Mouse (Mus musculus) embryonic stem cell, embryonic (primary cell): ENCODE results near the gene Tmem8.

Experiments
- CTCF ChIA-PET, 4 experiments: fragments of 300-600 bp in 2 of 4; fragments of 350-600 bp in 2 of 4; sonication (Branson Sonifier 250); formaldehyde crosslinking; loops; one replicate each; lab custom pipeline; 2022; ENCODE audit warnings: inconsistent platforms in 2 of 4; lab: Charles Lee
- POLR2A ChIA-PET, 4 experiments: fragments of 300-600 bp in 2 of 4; fragments of 350-600 bp in 2 of 4; sonication (Branson Sonifier 250); formaldehyde crosslinking; loops; one replicate each; lab custom pipeline; 2022; ENCODE audit warnings: antibody characterized with exemption in 4 of 4, inconsistent platforms in 1 of 4; lab: Charles Lee

Tmem8 gene

DNA sequence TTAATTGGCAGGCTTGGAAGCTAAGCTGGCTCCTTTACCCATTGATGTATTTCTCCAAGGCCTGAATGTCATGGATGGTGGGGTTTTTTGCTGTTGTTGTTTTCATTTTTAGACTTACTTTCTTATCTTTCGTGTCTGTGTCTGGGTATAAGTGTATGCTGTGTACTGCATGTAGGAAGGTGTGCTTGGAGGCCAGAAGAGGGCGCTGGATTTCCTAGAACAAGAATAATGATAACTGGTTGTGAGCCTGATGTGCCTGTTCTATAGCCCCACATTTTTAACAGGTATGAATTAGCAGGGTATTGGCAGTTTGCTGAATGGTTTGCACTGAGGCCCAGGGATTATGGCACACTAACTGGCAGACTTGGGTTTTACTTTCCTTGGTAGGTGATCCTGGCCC, 36.0 kb downstream of the Tmem8 start:
- POLR2A ChIA-PET: no interaction called here
- CTCF ChIA-PET: no interaction called here

GRCm38 (mm10) chr17:26151886-26152630, 39.0 kb downstream of the Tmem8 start:
- ChIA-PET CTCF (no interaction called here), POLR2A (interaction anchor here in 2 of 4 experiments (0.7 to 2.3 kb wide), 4 partner anchors 14 to 100 kb away, joined by 3 to 6 read pairs (median 6); partner anchors contain the start of genes Axin1 (in 1 of the 2), Luc7l (in 1 of the 2) and Nme4 (in 1 of the 2))

DNA sequence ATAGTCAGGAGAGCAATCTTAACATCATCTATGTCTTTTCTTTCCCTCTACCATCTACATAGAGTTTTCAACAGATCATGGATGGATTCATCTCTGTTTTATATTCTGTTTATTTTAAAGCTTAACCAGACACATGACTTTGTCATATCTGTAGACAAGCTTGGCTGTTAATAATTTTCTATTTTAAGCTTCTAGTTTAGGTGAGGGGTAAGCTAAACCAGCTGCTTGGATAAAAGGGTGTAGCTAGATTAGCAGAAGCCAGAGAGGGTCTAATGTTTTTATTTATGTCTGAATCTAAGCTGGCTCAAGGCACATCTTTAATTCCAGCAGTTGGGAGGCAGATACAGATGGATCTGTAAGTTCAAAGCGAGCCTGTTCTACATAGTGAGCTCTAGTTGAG, 49.6 kb downstream of the Tmem8 start:
- ChIA-PET POLR2A (interaction anchor here in 2 of 4 experiments (0.6 to 1.5 kb wide), 4 partner anchors 9 to 271 kb away, joined by 3 to 7 read pairs (median 3); no protein-coding TSS in a partner anchor), CTCF (interaction anchor here in 2 of 4 experiments (0.6 kb wide), 2 partner anchors 38 to 73 kb away, joined by 3 to 4 read pairs; partner anchors contain the start of gene Decr2 (in 1 of the 2))

DNA sequence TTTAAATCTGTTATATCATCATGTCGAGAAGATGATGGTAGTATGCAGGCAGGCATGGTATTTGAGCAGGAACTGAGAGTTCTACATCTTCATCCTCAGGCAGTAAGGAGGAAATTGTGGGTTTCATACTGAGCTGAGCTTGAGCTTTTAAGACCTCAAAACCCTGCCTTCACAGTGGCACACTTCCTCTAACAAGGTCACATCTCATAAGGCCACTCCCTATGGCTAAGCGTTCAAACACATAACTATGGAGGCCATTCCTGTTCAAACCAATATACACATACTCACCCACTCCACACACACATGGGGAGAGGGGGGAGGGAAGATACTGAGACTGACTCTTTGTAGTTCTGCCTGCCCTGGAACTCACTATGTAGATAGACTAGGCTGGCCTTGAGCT, 54.9 kb downstream of the Tmem8 start:
- ChIA-PET CTCF (interaction anchor here in 1 of 4 experiments (0.6 kb wide), 1 partner anchor 787 kb away, joined by 4 read pairs; no protein-coding TSS in a partner anchor), POLR2A (interaction anchor here in 3 of 4 experiments (0.6 to 1.7 kb wide), 7 partner anchors 9 to 233 kb away, joined by 3 to 13 read pairs (median 4); partner anchors contain the start of gene Arhgdig (in 1 of the 3))
